Mouse (Mus musculus) kidney, adult 18-20 months (tissue): ENCODE data around the gene Kpna4.
"Not testable (repeated sequence)": the region's sequence is repeated elsewhere in the genome, so short reads cannot be mapped to it uniquely, and the experiment has no call there.

Source experiments
- DNase-seq: peaks from one replicate; pipeline ENCODE4 v3.0.0; 2021

Gene Kpna4

DNA sequence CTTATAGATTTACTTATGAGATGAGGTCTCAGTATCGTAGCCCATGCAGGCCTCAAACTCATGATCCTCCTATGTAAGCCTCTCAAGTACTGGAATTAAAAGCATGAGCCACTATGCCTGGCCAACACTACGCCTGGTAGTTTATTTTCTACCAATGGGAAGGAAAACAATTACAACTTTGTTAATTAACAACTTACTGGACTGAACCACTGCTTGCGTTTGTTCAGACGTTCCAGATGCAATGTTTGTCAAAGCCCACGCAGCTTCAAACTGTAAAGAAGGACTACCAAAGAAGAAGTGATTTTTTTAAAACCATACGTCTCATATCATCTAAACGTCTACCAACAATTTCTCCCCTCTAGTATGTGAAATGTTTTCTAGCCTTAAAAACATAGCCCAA, 32.5 kb downstream of the Kpna4 start:
- DNase-seq = no peak

DNA sequence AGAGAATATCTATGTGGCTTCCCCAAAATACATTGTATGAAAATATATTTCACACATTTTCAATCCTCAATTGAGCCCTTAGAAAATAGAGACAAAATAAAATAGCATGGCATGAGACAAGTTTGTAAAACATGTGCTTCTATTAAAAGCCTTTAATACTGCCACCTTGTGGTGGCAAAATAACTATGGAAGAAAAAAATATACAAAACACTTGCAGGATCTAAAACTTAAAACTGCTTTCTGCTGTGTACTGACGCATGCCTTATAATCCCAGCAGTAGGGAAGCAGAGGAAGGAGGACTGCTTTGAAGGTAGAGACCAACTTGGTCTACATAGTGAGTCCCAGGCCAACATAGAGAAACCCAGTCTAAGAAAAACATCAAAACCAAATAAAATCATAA, 62.9 kb downstream of the Kpna4 start:
- no peak for DNase-seq

DNA sequence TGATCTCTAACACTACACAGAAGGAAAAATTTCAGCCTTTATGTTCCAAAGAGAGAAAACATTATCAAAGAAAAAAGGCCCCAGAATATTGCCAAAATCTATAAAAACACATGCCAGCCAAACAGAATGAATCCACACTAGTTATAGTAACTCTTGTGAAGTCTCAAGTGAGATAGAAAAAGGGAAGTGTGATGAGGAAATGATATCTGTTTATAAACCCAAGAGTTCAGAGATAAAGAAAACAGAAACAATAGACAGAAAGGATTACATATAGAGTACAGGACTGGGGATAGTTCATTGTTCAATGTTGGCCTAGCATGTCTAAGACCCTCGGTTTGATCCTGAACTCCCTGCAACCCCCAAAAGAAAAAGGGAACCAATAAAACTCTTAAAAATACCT, 64.1 kb downstream of the Kpna4 start:
- DNase-seq = no peak

DNA sequence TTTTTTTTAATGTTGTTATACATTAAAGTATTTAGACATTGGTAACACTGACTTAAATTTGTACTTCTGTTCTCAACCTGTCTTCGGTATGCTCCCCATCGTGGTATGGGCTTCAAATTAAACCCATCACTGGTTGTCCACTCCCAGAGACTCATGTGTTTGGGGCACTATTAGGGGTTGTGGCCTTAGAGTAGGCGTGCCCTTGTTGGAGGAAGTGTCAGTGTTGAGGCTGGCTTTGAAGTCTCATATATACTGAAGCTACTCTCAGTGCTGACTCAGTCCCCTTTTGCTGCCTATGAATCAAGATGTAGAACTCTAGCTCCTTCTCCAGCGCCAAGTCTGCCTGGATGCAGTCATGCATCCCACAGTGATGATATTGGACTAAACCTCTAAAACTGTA, 66.2 kb downstream of the Kpna4 start:
- DNase-seq = no peak

DNA sequence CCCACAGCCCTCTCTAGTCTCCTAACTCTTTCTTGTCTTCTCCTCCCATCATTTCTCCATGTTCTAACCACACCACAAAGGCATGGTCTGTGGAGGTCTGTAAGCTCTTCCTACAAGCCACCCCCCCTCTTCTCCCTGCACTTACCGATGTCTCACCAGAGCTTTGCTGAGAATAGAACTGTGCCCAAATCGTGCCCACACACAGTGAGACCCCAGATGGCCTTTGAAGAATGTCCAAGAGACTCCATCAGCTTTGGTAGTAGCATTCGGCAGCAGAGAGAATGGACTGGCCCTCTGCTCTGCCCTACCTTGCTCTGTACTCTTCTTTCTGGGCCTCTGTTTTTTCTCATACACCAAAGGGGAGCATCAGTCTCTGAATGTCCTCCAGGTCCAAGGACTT, 71.0 kb downstream of the Kpna4 start:
- DNase-seq = no peak

GRCm38 (mm10) chr3:69054760-69055432, 72.0 kb downstream of the Kpna4 start:
- DNase-seq = no peak

GRCm38 (mm10) chr3:69051894-69052293, 75.0 kb downstream of the Kpna4 start:
- no peak for DNase-seq

DNA sequence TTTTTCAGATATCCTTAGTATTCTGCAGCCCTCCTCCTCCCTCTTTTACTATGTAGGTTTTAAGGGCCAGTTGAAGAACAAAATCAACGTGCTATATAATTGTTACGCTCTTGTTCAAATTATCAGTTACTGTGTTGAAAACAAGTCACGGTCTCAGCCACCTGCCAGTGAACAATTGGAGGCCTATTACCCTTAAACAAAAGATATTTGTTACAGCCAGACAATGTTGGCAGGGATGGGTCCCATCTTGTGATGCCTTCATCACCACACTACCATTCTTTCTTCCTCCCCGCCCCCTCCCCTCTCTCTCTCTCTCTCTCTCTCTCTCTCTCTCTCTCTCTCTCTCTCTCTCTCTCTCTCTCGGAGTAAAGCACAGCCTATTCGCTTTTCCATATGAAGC, 77.9 kb downstream of the Kpna4 start:
- DNase-seq = no peak

DNA sequence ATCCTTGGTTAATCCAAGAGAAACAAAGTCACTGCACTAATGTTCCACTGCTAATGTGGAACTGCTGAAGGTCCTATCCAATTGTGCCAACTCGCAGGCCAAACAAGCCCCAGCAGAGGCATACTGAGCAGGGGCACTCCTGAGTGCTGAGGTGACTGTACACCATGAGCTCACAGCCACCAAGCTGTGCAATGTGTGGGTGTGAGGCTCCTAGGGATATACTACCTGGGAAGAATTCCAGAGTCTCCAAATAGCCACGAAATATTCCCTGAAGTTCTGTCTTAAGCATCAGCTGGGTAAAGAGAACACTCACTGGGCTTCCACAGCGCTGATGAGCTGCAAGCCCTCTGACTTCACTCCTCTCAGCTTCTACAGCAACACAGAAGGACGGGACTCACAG, 79.2 kb downstream of the Kpna4 start:
- no peak for DNase-seq

DNA sequence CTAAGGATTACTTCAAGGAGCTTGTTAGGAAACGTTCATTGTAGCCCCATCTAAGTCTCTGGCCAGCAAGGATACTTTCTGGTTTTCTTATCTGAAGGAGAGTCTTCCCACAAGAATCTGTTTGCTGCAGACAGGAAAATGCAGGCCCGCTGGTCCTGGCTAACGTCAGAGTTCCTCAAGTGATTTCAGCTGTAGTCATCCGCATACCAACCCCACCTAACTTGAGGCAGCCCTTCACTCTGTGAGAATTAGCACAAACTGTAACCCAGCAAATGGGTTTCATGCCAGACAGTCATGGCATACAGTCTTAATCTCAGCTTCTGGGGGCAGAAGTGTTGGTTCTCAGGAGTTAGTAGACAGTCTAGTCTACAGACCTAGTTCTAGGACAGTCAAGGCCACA, 80.4 kb downstream of the Kpna4 start:
- DNase-seq = no peak

DNA sequence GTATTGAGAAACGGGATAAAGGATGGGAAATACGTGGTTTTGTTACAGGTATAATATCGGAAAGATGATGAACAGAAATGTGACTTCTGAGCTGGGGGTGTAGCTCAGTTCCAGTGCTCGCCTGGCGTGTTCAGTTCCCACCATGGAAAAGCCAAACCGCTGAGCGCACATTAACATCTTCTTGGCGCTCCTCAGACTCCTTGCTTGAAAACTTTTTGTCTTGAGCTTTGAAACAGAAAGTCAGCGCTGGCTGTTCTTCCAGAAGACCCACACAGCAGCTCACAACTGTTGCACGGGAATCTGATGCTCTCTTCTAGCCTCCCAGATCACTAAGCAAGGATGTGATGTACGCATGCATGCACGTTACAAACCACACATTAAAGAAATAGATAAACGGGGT, 81.2 kb downstream of the Kpna4 start:
- no peak for DNase-seq

DNA sequence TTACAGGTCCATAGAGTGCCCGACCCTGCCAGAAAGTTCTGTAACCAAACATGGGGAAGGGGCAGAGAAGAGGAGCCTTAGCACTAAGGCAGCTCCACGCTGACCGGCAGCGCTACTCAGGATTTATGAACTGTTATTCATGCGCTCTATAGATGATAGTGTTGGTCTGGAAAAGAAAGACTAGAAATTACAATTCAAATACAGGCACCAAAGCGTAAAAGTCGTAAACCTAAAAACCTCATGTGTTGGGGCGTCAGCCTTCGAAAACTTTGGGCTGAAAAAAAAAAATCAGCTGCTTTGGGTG, 81.6 kb downstream of the Kpna4 start:
- DNase-seq = no peak

- DNase-seq = peak; percentile 93
These were observed 82.1 kb downstream of the Kpna4 start, which contains the start of gene Trim59 for GRCm38 (mm10) chr3:69044645-69045399. TSS of gene Trim59 (minus strand) at chr3:69044755.

DNA sequence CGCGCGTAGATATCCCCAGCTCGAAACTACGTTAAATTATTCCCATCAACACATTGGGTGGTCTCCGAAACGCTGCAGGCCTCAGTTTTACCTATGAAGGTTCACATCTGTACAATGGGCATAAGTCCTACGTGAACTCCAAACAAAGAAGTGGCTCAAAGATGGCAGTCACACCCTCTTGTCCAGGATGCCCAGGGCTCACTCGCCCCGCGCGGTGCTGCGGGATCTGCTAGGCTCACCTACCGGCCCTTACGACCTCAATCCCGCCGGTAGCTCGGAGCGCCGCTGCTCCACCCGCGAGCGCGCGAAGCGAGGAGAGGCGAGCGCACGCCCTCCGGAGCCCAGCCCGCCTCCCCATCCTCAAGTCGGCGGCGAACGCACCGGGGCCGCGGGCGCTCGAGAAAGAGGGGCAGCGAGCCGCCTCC, 82.7 kb downstream of the Kpna4 start:
- no peak for DNase-seq

GRCm38 (mm10) chr3:69041298-69041697, 85.6 kb downstream of the Kpna4 start:
- no peak for DNase-seq

DNA sequence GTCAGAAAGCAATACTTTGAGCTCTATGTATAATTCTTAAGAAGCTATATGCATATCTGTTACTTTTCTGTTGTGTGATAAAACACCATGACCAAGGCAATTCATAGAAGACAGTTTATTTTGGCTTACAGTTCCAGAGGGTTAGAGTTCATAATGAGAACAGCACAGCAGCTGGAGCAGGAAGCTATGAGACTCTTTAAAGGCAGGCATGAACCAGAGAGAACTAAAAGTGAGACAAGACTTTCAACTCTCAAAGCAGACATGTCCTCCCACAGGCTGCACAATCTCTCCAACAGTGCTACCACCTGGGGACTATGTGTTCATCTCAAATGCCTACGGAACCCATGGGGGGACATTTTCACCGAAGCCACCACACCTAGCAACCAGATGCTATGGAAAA, 86.8 kb downstream of the Kpna4 start:
- no peak for DNase-seq

- DNase-seq = no peak
These were observed 100.7 kb downstream of the Kpna4 start for GRCm38 (mm10) chr3:69026133-69026783.

DNA sequence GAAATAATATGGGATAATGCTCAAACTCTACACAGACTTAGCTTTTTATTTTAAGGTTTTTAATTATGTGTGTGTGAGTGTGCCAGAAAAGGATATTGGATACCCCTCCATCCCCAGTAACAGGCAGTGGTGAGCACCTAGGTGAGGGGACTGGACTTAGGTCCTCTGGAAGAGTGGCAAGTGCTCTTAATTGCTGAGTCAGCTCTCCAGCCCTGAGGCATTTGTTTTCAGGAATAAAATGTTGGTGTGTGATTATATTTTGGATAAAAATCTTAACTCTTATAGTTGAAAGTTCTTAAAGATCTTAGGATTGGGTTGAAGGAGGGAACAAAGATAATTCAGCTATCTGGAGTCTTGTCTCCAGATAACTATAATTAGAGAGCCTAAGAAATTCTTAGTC, 106.1 kb downstream of the Kpna4 start:
- no peak for DNase-seq

DNA sequence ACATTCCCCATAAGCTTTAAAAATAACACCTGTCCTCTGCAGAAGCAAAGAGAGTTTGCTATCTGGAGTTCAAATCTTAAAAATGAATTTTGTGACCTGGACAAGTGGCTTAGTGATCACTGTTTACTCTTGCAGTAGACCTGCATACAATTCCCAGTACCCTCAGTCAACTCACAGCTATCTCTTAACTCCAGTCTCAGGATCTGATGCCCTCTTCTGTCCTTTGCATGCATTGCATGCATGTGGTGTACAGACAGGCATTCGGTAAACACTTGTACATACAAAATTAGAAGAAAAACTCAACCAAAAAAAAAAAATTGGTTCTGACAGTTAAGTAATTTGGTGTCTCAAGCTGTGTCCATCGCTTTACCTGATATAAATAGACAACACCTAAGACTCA, 106.6 kb downstream of the Kpna4 start:
- DNase-seq = no peak

- DNase-seq = not testable (repeated sequence)
These were observed 108.3 kb downstream of the Kpna4 start for GRCm38 (mm10) chr3:69018635-69019034.

GRCm38 (mm10) chr3:69017181-69017580, 109.7 kb downstream of the Kpna4 start:
- DNase-seq = no peak
